Mouse (Mus musculus) neutrophil, adult 5-6 weeks (primary cell): ENCODE measurements around the gene Olfr446. TPM values are rescaled to one million over a fixed set of nuclear protein-coding genes. Genes with fewer than 3 reads are reported as not detected.

Experiments
- ATAC-seq: fragments of 151-379, 151-347 bp; 2 replicates; pipeline ENCODE4 v1.8.0; 2017; ENCODE audit warnings: mild to moderate bottlenecking, moderate TSS enrichment; ENCODE audit not compliant: insufficient number of reproducible peaks, poor library complexity, low FRiP score, severe bottlenecking; ENCODE audit errors: extremely low read depth
- total RNA-seq: library from RNA; stranded (forward); fragments of 200-1000 nt; gene quantifications from 2 replicates; pipeline ENCODE4 v1.2.3, GENCODE M21; 2017

Gene Olfr446
- total RNA-seq: not detected in 2 replicates

DNA sequence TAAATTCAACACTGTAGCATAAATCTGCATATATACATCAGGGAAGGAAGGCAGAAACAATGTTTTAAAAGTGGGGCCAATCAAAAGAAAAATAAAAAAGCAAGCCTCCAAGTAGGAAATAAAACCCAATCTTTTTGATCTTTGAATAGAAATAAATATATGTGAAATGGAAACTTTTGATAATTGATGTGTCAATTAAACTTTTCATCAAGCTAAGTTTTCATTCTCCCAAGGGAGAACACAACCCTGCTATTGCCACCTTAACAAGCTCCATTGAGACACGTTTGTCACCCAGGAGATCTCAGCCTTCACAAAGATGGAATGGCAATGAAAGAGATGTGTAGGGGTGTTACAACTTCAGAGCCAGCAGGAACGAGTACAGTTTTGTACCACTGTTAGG, at the start of gene Olfr446:
Olfr446 (plus strand) TSS at position 301 of the 400 bp plus-strand sequence.
- no peak for ATAC-seq

DNA sequence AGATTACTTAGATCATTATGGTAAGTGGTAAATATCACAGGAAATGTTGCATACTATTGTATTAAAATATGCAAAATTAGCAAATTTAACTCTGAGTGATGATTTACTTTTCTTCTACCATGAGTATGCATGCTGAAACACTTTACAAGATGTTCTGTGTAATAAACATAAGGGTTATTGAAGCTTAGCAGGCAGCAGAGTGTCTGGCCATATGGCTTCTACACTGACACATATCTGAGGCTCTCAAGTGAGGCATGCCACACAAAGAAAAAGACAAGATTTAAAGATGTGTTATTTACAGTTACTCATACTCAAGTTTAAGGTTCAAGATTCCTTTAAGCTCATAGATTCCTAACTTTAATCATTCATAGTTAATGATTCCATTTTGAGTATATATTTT, 44.9 kb upstream of the Olfr446 start:
- ATAC-seq: no peak

DNA sequence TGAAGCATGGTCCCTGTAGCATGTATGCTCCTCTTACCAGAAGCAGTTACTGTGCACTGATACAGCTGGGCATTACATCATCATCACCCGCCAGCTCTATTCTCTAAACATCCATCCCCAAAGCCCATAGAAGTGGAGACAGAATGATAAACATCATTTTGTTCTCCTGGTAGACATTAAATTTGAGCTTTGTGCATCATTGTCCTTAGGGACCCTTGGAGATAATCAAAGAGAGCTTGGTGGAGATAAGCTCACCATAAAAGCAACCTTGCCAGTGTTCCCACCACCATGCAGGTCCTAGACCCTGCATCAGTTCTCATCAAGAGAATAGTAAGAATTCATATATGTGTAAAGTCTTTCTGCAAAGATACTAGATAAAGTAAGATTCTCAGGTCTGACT, 31.0 kb upstream of the Olfr446 start, which contains the start of gene Olfr448:
Olfr448 (plus strand) TSS at position 301 of the 400 bp plus-strand sequence.
- no peak for ATAC-seq

DNA sequence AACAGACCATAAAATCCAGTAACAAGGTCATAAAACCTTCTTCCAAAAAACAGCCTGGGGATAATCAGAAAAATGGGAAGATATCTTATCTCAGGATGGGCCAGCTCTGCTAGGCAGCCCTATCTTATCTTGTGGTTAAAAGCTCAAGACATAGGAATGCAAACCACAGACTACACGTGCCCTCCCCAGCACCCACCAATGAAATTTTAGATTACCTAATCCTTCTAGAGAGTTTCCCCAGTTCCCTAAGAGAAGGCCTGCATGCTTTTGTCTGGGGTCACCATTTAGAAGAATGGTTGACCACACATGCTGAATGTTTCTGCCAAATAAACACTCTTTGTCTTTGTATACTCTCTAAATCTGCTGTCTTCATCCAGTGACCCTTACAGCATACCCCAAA, 20.8 kb upstream of the Olfr446 start:
- ATAC-seq: no peak

DNA sequence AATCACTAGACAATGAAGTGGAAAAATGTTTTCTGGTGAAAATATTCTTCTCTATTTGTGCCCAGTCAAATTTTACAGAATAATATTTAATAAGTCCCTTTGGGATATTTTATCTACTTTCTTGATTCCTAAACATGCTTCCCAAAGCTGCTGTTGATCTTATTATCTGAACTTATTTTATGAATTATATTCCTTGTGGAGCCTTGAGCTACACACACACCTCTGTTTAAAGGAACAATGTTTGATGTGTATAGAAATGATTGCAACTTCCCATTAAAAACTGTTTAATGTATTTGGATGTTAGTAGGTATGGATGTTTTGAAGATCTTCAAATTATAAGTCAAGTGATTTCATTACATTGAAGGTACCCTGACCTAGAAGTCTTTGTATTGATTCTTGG, 12.6 kb upstream of the Olfr446 start, which contains the start of gene Olfr447:
Olfr447 (plus strand) TSS at position 301 of the 400 bp plus-strand sequence.
- no peak for ATAC-seq

DNA sequence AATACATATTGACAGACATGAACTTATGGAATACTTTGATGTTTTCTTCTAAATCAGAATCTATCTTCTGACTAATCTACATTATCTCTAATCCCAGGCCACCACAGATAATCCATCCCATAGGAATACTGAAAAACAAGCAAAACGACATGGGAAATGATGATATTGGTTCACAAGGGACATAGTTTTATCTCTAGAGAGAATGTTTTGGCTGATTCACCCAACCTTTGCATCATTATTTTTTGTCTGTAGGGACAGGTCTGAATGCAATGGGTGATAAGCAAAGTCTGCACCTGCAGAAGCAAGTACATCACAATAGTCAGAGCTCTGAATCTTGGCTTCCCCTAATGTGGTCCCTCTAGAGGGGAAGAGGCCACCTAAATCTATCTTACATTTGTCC, 27.6 kb downstream of the Olfr446 start, which contains the start of gene Olfr444:
Olfr444 (plus strand) TSS at position 301 of the 400 bp plus-strand sequence.
- ATAC-seq: no peak

DNA sequence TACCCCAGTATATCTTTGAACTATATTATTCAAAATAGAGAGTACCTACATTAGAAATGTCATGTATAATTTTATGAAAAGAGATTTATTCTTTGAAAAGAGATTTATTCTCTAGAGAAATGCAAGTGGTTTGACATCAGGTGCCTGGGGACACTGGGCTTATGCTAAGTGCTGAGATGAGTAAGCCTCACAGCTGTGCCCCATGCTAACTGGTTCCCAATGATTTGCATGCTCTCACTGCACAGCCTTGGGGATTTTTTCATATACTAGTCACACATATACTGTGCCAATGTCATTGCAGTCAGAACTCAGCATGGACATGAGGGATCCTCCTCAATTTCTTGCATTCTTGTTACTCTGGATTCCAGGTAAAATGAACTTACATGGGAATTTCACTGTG, 59.2 kb downstream of the Olfr446 start:
- no peak for ATAC-seq

Other genes with a start within 250 kb of the Olfr446 start
- 0.70 TPM in 1 of 2 replicates, not detected in the other for gene Tcaf1, start 211.3 kb upstream of the Olfr446 start, total RNA-seq
- gene Olfr453, start 182.0 kb upstream of the Olfr446 start, total RNA-seq: 0.12 TPM in 1 of 2 replicates, not detected in the other
- gene Olfr38, start 165.0 kb upstream of the Olfr446 start, total RNA-seq: not detected in 2 replicates
- not detected in 2 replicates for gene Olfr452, start 136.3 kb upstream of the Olfr446 start, total RNA-seq
- not detected in 2 replicates for gene Olfr450, start 109.4 kb upstream of the Olfr446 start, total RNA-seq
- 1.4 TPM in 1 of 2 replicates, not detected in the other for gene Olfr449, start 87.0 kb upstream of the Olfr446 start, total RNA-seq
- not detected in 2 replicates for gene Olfr448, start 30.9 kb upstream of the Olfr446 start, total RNA-seq
- gene Olfr447, start 12.5 kb upstream of the Olfr446 start, total RNA-seq: not detected in 2 replicates
- not detected in 2 replicates for gene Olfr444, start 27.7 kb downstream of the Olfr446 start, total RNA-seq
- gene Olfr441, start 185.0 kb downstream of the Olfr446 start, total RNA-seq: not detected in 2 replicates
- gene Olfr237-ps1, start 225.2 kb downstream of the Olfr446 start, total RNA-seq: 0.12 TPM in 1 of 2 replicates, not detected in the other
- gene Olfr437, start 241.9 kb downstream of the Olfr446 start, total RNA-seq: not detected in 2 replicates